Mouse (Mus musculus) heart, postnatal 14 days (tissue): ENCODE results near the gene Sema6b. TPM values are rescaled to one million over a fixed set of nuclear protein-coding genes. Genes with fewer than 3 reads are reported as not detected.
"Not testable (repeated sequence)": the region's sequence is repeated elsewhere in the genome, so short reads cannot be mapped to it uniquely, and the experiment has no call there.

ENCODE experiments used
- DNase-seq, 2 experiments: peaks; one replicate each; pipeline ENCODE4 v3.0.0; 2021 to 2022
- intact Hi-C: fragments of 180-260 bp; cut with DNase I; formaldehyde crosslinking; loops from one replicate; pipeline ENCODE4 v1.15.1; 2025
- total RNA-seq, 2 experiments: library from RNA; stranded (reverse); gene quantifications; 2 replicates each; pipeline ENCODE4 v1.2.3; 2021

Sema6b gene
- total RNA-seq, 2 experiments from 2014 or later, result 14.5 to 14.7 TPM

GRCm38 (mm10) chr17:56121826-56122225 lies 18.3 kb downstream of the Sema6b start, which contains the start of gene Lrg1:
Lrg1 (minus strand) TSS chr17:56122001.
- DNase-seq, result no peak
- intact Hi-C loops, result no loop called here

- intact Hi-C loops, result no loop called here
- DNase-seq, result peak; percentile 74 to 83
These were observed 19.9 kb downstream of the Sema6b start for GRCm38 (mm10) chr17:56119981-56120880.

- no peak for DNase-seq
- intact Hi-C loops, result no loop called here
These were observed 20.7 kb downstream of the Sema6b start for GRCm38 (mm10) chr17:56119431-56119830.

DNA sequence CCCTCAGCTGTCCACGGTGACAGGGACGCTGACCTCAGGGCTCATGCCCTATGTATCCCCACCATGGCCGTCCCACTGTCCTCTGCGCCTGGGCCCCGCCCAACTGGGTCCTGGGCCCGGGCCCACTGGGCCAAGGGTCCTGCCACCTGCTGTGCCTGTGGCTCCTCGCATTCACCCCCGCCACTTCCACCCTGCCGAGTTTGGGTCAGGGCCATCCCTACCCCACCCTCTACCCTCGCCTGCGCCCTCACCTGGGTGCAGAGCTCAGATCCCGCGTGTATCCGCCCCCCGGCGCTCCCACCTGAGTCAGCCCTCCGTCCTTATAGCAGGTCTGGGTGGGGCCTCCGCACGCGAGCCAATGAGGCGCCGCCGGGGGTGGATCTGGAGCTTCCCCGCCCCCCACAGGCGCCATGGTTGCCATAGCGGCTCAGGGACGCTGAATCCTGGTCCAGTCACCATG lies 22.9 kb downstream of the Sema6b start, which contains the start of gene Plin5:
TSS of gene Plin5 (minus strand) at position 346 of the 460 bp plus-strand sequence.
- intact Hi-C loops, result no loop called here
- DNase-seq, result peak; percentile 78 to 83

- no peak for DNase-seq
- intact Hi-C loops, result no loop called here
These were observed 23.9 kb downstream of the Sema6b start for GRCm38 (mm10) chr17:56116193-56116592.

DNA sequence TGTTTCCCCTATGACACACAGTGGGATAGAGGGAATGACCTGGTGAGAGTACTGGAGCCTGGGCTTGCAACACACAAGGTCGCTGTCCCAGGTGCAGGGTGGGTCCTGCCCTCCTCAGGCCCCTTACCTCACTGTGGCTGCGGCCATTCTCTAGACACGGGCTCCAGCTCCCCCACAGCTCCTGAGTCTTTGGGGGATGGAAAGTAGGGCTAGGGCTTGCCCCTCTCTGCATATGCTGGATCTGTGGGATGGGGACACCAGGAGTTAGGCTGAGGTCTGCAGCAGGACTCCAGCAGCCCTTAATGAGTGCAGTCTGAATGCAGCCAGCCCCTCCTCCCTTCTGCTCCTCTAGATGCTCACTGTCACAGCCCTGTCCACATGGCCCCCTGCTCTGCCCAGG lies 27.4 kb downstream of the Sema6b start:
- DNase-seq, result no peak
- intact Hi-C loops, result no loop called here

DNA sequence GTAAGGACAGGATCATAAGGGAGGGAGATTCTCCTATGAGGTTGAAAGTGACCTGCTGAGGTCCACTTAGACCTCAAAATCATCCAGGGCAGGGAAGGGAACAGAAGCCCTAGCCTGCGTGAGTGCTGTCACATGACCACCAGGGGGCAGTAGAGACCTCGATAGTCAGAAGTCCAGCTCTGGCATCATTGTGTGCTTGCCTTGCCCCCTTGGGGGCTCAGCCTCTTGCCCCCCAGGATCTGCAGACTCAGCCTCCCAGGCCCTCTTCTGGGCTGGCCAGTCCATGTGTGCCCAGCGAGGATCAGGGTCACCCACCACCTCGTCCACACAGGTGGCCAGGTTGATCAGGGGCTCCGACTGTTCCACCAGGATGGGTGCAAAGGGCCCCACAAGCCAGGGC lies 28.3 kb downstream of the Sema6b start:
- intact Hi-C loops, result no loop called here
- DNase-seq, result peak; percentile 64 to 82

DNA sequence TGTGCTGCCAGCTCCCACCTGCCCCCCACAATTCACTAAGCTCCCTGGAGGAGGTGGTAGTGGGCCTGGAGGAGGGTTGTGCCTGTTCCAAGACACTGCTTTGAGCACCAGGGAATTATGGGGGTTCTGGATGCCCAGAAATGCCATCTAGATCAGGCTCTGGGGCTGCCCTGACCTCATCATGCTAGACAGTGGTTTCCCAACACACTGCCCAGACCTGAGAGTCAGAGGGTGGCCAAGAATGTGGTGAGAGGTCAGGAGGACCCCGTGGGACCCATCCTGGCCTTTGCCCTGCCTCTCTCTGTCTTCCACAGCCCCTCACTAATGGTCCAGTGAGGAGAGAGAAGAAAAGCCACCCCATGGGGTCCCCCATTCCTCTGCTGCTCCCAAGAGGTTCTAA lies 29.1 kb downstream of the Sema6b start:
- intact Hi-C loops, result no loop called here
- peak in 1 of 2 experiments; percentile 6 for DNase-seq

GRCm38 (mm10) chr17:56110571-56110970 lies 29.6 kb downstream of the Sema6b start:
- DNase-seq, result peak; percentile 62 to 77
- intact Hi-C loops, result no loop called here

DNA sequence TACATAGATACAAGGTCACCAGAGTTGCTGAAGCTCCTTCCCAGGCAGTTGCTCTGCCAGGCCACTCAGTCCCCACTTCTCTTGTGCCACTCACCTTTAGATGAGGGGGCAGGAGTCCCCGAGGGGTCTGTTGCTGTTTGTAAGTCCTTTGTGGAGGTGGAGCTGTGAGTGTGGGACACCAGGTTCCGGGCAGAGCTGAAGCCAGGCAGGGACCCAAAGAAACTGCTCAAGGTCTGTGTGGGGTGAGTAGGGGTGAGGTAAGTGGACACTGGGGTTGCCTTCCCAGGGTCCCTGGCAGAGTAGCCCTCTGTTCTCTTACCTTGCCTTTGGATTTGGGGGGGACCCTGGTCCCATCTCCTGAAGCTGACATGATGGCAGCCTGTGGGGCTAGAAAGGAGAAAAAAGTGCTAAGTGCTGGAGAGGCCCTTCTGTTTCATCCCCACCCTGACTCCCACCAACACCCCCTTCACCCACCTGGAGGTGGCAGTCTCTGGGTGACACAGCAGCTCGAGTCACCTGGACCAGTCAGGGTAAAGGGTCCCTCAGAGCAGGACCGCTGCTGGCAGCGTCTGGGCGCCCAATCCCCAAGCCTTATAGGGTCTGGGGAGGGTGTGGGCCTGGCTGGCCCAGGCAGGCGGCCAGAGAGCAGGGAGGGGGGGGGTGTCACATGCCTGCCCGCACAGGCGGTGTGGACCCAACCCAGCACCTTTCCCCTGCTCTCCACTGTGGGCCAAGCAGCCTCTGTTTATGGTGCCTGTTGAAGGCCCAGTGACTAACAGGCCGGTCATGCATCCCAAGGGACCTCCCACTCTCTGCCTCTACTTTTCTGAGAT lies 30.7 kb downstream of the Sema6b start, which contains the start of gene Plin4:
TSS of gene Plin4 (minus strand) at position 585 of the 833 bp plus-strand sequence.
- intact Hi-C loops, result no loop called here
- DNase-seq, result peak; percentile 70 to 74

DNA sequence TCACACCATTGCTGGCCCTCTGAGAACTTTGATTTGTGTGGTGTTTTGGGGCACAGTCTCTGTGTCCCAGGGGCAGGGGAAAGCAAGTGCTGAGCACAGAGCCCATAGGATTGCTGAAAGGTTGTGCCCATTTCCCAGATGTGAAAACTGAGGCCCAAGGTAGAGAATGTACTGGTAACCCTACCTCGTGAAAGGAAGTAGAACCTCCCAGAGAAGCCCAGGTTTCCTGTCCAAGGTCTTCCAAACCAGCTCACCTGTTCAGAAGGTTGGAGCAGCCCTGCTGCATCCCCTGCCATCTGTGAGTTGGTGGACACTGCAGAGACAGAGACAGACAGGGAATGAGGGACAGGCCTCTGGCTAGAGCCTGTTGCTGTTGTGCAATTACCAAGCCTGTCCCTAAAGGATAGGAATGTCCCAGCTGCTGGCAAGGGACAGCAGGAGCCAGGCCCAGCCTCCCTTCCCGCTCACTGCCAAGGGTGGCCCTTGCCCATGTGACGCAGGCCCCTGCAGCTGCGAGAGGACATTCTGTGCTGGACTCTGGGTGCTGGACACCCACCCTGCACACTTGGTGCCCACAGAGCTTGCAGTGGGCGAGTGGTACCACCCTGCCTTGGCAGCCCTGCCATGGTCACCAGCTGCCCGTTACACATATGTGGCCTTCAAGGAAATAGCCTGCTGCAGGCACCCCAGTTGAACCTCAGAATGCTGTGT lies 31.7 kb downstream of the Sema6b start:
- DNase-seq, result peak; percentile 84 to 85
- intact Hi-C loops, result no loop called here

DNA sequence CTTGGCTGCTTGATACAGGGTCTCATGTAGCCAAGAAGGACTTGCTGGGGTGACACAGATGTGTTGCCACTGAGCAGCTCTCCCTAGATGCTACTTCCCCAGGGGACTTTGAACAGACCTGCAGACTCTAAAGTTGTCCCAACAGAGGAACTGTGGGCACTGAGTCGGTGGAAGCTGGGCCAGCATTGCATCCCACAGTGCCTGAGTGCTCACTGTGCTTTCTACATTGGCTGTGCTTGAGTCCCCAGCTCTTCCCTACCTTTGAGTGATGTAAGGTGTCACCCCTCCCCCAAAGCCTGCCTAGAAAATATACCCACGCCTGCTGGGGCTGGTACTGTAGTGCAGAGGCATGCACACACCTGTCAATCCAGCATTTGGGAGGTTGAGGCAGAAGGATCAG lies 32.4 kb downstream of the Sema6b start:
- DNase-seq, result peak in 1 of 2 experiments; percentile 4
- intact Hi-C loops, result no loop called here

- intact Hi-C loops, result no loop called here
- DNase-seq, result peak in 1 of 2 experiments; percentile 21
These were observed 33.2 kb downstream of the Sema6b start for GRCm38 (mm10) chr17:56106981-56107380.

- intact Hi-C loops, DNase-seq: not testable (repeated sequence)
These were observed 33.7 kb downstream of the Sema6b start for GRCm38 (mm10) chr17:56106436-56106835.

DNA sequence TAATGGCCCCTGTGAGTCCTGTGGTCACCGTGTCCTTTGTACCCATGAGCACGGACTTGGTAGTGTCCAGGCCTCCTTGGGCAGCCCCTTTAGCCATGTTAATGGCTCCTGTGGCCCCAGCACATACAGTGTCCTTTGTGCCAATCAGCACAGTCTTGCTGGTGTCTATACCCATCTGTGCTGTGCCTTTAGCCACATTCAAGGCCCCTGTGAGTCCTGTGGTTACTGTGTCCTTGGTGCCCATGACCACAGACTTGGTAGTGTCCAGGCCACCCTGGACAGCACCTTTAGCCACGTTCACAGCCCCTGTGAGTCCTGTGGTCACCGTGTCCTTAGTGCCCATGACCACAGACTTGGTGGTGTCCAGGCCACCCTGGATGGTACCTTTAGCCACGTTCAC lies 35.3 kb downstream of the Sema6b start:
- DNase-seq, result peak in 1 of 2 experiments; percentile 22
- intact Hi-C loops, result not testable (repeated sequence)

- DNase-seq, result no peak
- intact Hi-C loops, result no loop called here
These were observed 36.5 kb downstream of the Sema6b start for GRCm38 (mm10) chr17:56103465-56104285.

GRCm38 (mm10) chr17:56102927-56103326 lies 37.2 kb downstream of the Sema6b start:
- DNase-seq, result no peak
- intact Hi-C loops, result no loop called here

GRCm38 (mm10) chr17:56102158-56102557 lies 38.0 kb downstream of the Sema6b start:
- intact Hi-C loops, result no loop called here
- DNase-seq, result peak in 1 of 2 experiments; percentile 12

DNA sequence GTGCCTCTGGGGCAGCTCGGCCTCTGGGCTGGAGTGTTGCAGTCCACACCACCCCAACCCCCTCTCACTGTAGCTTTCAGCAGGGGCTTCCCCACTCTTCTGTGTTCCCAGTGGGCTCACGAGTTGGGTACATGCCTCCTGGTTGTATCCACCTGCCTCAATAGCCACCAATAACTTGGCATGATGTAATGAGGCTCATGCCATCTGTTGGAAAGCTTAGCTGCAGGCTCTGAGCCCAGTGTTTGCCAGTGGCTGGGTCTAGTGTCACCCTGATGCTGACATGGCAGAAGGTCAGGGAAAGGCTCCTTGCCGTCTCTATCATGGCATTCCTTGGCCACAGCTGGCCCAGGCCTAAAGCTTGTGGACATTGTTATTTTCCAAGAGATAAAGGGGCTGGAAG lies 39.3 kb downstream of the Sema6b start:
- no peak for DNase-seq
- intact Hi-C loops, result no loop called here
